ENCODE assay signal across 9 mouse cellular contexts in genomic region chr4:44247051-44247939, GRCm38 (mm10). TPM values are rescaled to one million over a fixed set of nuclear protein-coding genes. Genes with fewer than 3 reads are reported as not detected.
A peak's percentile ranks its signal among the peaks of the same experiment; 100 is the strongest.
DNase-seq lines count a peak whose midpoint lies in the region; ATAC-seq lines count a peak whose summit lies in the region.
"Had no signal": no experiment of that assay in that cellular context is flagged by ENCODE, and none has a peak within 500 bp of the region (broad histone marks: within the 10 kb centered on the region; RNA-seq: fewer than 3 reads in every experiment).

No protein-coding gene starts in this region.

- no peak overlapping the region for H3K9ac ChIP-seq in liver, embryonic 16.5 days (ENCODE audit: low read depth, low read length)
- H3K9ac ChIP-seq: limb, embryonic 13.5 days had no signal

- H3K27me3 ChIP-seq in liver, embryonic 16.5 days (ENCODE audit: control insufficient read depth, insufficient read depth, low read depth, low read length), result peaks cover 6% of the 10 kb centered on the region

- 20% methylated on average over 18 of the region's 18 CpGs for WGBS in liver, embryonic 16.5 days (ENCODE audit: insufficient replicate concordance)

- peak; percentile 54 for ATAC-seq in liver, embryonic 16.5 days (ENCODE audit: low read depth)
- no peak for ATAC-seq in activated CD4-positive, CD25-positive, alpha-beta regulatory T cell, adult 4 months

- no peaks in the 10 kb centered on the region for H3K36me3 ChIP-seq in liver, embryonic 16.5 days (ENCODE audit: control insufficient read depth, insufficient read depth)
- H3K36me3 ChIP-seq: limb, embryonic 13.5 days had no signal

- peaks cover 7% of the 10 kb centered on the region for H3K4me1 ChIP-seq in liver, embryonic 16.5 days (ENCODE audit: control insufficient read depth, low read depth, low read length)

- H3K4me3 ChIP-seq in liver, embryonic 16.5 days (ENCODE audit: low read depth, low read length), result no peak overlapping the region
- H3K4me3 ChIP-seq: limb, embryonic 13.5 days had no signal

- peak overlapping the region; percentile 60 for H3K27ac ChIP-seq in liver, embryonic 16.5 days (ENCODE audit: low read length)
- H3K27ac ChIP-seq: limb, embryonic 13.5 days had no signal

- peak overlapping the region; percentile 30; the same call in 1 of the 2 replicates for H3K4me2 ChIP-seq in liver, embryonic 16.5 days (ENCODE audit: low read depth, low read length)
- H3K4me2 ChIP-seq: limb, embryonic 13.5 days had no signal

- H3K9me3 ChIP-seq in liver, embryonic 16.5 days (replicated peaks; ENCODE audit: control insufficient read depth, low read length), result no peaks in the 10 kb centered on the region
- H3K9me3 ChIP-seq: limb, embryonic 13.5 days had no signal

- peak; percentile 56 to 84 for DNase-seq in cerebellum, postnatal 14 days
- DNase-seq in cerebellum, adult 9-10 months, result no peak
- peak; percentile 57 for DNase-seq in testis, postnatal 10 days (ENCODE audit: low spot score)
- no peak for DNase-seq in testis, postnatal 14 days (ENCODE audit: low spot score)
- no peak for DNase-seq in thymus, postnatal 25 days
- no peak for DNase-seq in spleen, postnatal 14 days (ENCODE audit: low spot score in 2 of 2)

RNA-seq across cellular contexts. Expression of gene Rnf38, which starts 13.7 kb away (rescaled TPM):
- 9.5 and 12.1 TPM in 2 replicates for polyA plus RNA-seq in liver, embryonic 16.5 days (2015; fragmentation: Nextera tagmentation; extraction: Ambion mirVana)
- polyA plus RNA-seq in activated CD4-positive, CD25-positive, alpha-beta regulatory T cell, adult 4 months (2017; shearing (Covaris generic)), result 10 to 100 TPM; 21.0 to 29.2 TPM

RNA-seq across cellular contexts. Expression of gene Melk, which starts 53.4 kb away (rescaled TPM):
- 15.5 and 16.4 TPM in 2 replicates for polyA plus RNA-seq in liver, embryonic 16.5 days (2015; fragmentation: Nextera tagmentation; extraction: Ambion mirVana)
- 10 to 100 TPM; 10.4 to 14.9 TPM for polyA plus RNA-seq in activated CD4-positive, CD25-positive, alpha-beta regulatory T cell, adult 4 months (2017; shearing (Covaris generic))

Comparison
In these comparisons a context has a peak if more than half of its experiments do, and no peak if none do; other contexts are left out.
1. DNase-seq: peak in cerebellum, postnatal 14 days (2 of 2) and testis, postnatal 10 days (single experiment); none in cerebellum, adult 9-10 months (single experiment), testis, postnatal 14 days (single experiment), thymus, postnatal 25 days (single experiment) and spleen, postnatal 14 days (0 of 2).